Mouse (Mus musculus) small intestine, adult 2 months (tissue): ENCODE measurements around the gene Gm20403.

Source experiments
- CTCF ChIP-seq: fragments of 200-500 bp; IDR thresholded peaks from 2 replicates; pipeline ENCODE4 v1.5.1; 2012; ENCODE audit warnings: low read depth, mild to moderate bottlenecking, control low read depth, inconsistent platforms, low read length, moderate library complexity, mixed read lengths; ENCODE audit not compliant: insufficient replicate concordance, insufficient read length; ENCODE audit errors: extremely low read depth
- POLR2A ChIP-seq: fragments of 200-500 bp; IDR thresholded peaks from 2 replicates; pipeline ENCODE4 v1.6.1; 2012; ENCODE audit warnings: low read depth, mild to moderate bottlenecking, control low read depth, inconsistent platforms, low read length, moderate library complexity

GRCm38 (mm10) chr12:54985257-54986051 is 875 bp downstream of the Gm20403 start:
- TF ChIP-seq CTCF (no peak), POLR2A (no peak; the same call in 1 of the 2 replicates)
